Mouse (Mus musculus) liver, embryonic 15.5 days (tissue): Measurements from ENCODE around the gene Metrn. TPM values are rescaled to one million over a fixed set of nuclear protein-coding genes. Genes with fewer than 3 reads are reported as not detected.

Experiments
- microRNA-seq: library from miRNA; unstranded; fragments of <30 nt; microRNA quantifications from one replicate; pipeline ENCODE4, GENCODE M21; 2016
- polyA plus RNA-seq: library from polyadenylated mRNA; unstranded; fragments of >200 nt; fragmentation: Nextera tagmentation; extraction: Ambion mirVana; gene quantifications from 2 replicates; pipeline ENCODE4 v1.2.1, GENCODE M21; 2015

Gene Metrn
- polyA plus RNA-seq, 1 experiment from 2014 or later = 15.5 TPM

Small RNA genes lying within 50 kb of the gene (microRNA-seq; reads per million reads assigned to microRNA genes)
- gene Gm25083 = not detected
- 0.76 reads per million for gene Mir3082
- gene Mir6966 = 1.3 reads per million

Other genes starting within 250 kb of the Metrn start
- gene Sox8, start 226.4 kb downstream of the Metrn start, polyA plus RNA-seq = 0.21 and 0.43 TPM in 2 replicates
- gene Lmf1, start 218.1 kb downstream of the Metrn start, polyA plus RNA-seq = 10.1 and 13.0 TPM in 2 replicates
- gene Gng13, start 80.0 kb downstream of the Metrn start, polyA plus RNA-seq = not detected in 2 replicates
- 21.1 and 24.2 TPM in 2 replicates for gene Chtf18, start 69.7 kb downstream of the Metrn start, polyA plus RNA-seq
- gene Rpusd1, start 69.5 kb downstream of the Metrn start, polyA plus RNA-seq = 6.4 and 6.6 TPM in 2 replicates
- gene Mslnl, start 61.1 kb downstream of the Metrn start, polyA plus RNA-seq = not detected in 2 replicates
- 2.5 and 2.7 TPM in 2 replicates for gene Msln, start 42.8 kb downstream of the Metrn start, polyA plus RNA-seq
- gene Narfl, start 23.4 kb downstream of the Metrn start, polyA plus RNA-seq = 13.2 and 14.8 TPM in 2 replicates
- gene Haghl, start 11.5 kb downstream of the Metrn start, polyA plus RNA-seq = 5.6 and 7.4 TPM in 2 replicates
- gene Ccdc78, start 10.6 kb downstream of the Metrn start, polyA plus RNA-seq = 0.03 and 0.07 TPM in 2 replicates
- 54.9 and 59.6 TPM in 2 replicates for gene Fam173a, start 4.2 kb downstream of the Metrn start, polyA plus RNA-seq
- gene AC134908.4, start 1.5 kb downstream of the Metrn start, polyA plus RNA-seq = not detected in 2 replicates
- 0.07 and 0.12 TPM in 2 replicates for gene Fbxl16, start 11.9 kb upstream of the Metrn start, polyA plus RNA-seq
- 11.7 and 13.0 TPM in 2 replicates for gene Wdr24, start 26.5 kb upstream of the Metrn start, polyA plus RNA-seq
- 19.6 and 25.2 TPM in 2 replicates for gene Jmjd8, start 31.7 kb upstream of the Metrn start, polyA plus RNA-seq
- 114 and 130 TPM in 2 replicates for gene Stub1, start 36.3 kb upstream of the Metrn start, polyA plus RNA-seq
- gene Rhbdl1, start 40.2 kb upstream of the Metrn start, polyA plus RNA-seq = 0.25 and 0.48 TPM in 2 replicates
- 0.46 and 0.52 TPM in 2 replicates for gene Gm20683, start 44.6 kb upstream of the Metrn start, polyA plus RNA-seq
- gene Rhot2, start 47.7 kb upstream of the Metrn start, polyA plus RNA-seq = 10.8 and 12.6 TPM in 2 replicates
- gene Wdr90, start 64.4 kb upstream of the Metrn start, polyA plus RNA-seq = 8.1 and 9.3 TPM in 2 replicates
- gene Mcrip2, start 71.6 kb upstream of the Metrn start, polyA plus RNA-seq = 37.3 and 39.3 TPM in 2 replicates
- 46.4 and 49.4 TPM in 2 replicates for gene Mettl26, start 77.9 kb upstream of the Metrn start, polyA plus RNA-seq
- 0.35 and 0.59 TPM in 2 replicates for gene Wfikkn1, start 83.7 kb upstream of the Metrn start, polyA plus RNA-seq
- 6.6 and 8.4 TPM in 2 replicates for gene Rab40c, start 122.6 kb upstream of the Metrn start, polyA plus RNA-seq
- 156 and 174 TPM in 2 replicates for gene Pigq, start 147.8 kb upstream of the Metrn start, polyA plus RNA-seq
- gene Nhlrc4, start 147.8 kb upstream of the Metrn start, polyA plus RNA-seq = 6.1 and 6.7 TPM in 2 replicates
- gene A930017K11Rik, start 155.4 kb upstream of the Metrn start, polyA plus RNA-seq = 0.23 and 0.37 TPM in 2 replicates
- gene Capn15, start 188.7 kb upstream of the Metrn start, polyA plus RNA-seq = 9.7 and 11.4 TPM in 2 replicates